Mouse (Mus musculus) right cerebral cortex, adult 2 months (tissue): Measurements from ENCODE around the gene Ppm1g.
A peak's percentile ranks its signal among the peaks of the same experiment; 100 is the strongest.

Source experiments
- DNase-seq, 2 experiments: peaks; one replicate each; pipeline ENCODE4 v3.0.0; 2021 to 2022; ENCODE audit warnings: low spot score in 2 of 2

The Ppm1g gene

GRCm38 (mm10) chr5:31220448-31221303 is at the start of gene Ppm1g:
TSS of gene Ppm1g (minus strand) at chr5:31220687.
- DNase-seq: peak; percentile 94 to 95

- DNase-seq: no peak
Measured at GRCm38 (mm10) chr5:31267686-31268085, 47.2 kb upstream of the Ppm1g start.

- no peak for DNase-seq
Measured at GRCm38 (mm10) chr5:31266101-31266500, 45.6 kb upstream of the Ppm1g start.

- DNase-seq: no peak
Measured at GRCm38 (mm10) chr5:31257616-31258015, 37.1 kb upstream of the Ppm1g start.

GRCm38 (mm10) chr5:31255971-31256370 is 35.5 kb upstream of the Ppm1g start:
- no peak for DNase-seq

- DNase-seq: no peak
Measured at GRCm38 (mm10) chr5:31255381-31255780, 34.9 kb upstream of the Ppm1g start.

- DNase-seq: no peak
Measured at GRCm38 (mm10) chr5:31254901-31255300, 34.4 kb upstream of the Ppm1g start.

GRCm38 (mm10) chr5:31254452-31254851 is 34.0 kb upstream of the Ppm1g start:
- no peak for DNase-seq

GRCm38 (mm10) chr5:31253806-31254205 is 33.3 kb upstream of the Ppm1g start:
- no peak for DNase-seq

GRCm38 (mm10) chr5:31252795-31253545 is 32.5 kb upstream of the Ppm1g start:
- DNase-seq: no peak

- no peak for DNase-seq
Measured at GRCm38 (mm10) chr5:31252151-31252550, 31.7 kb upstream of the Ppm1g start.

- DNase-seq: no peak
Measured at GRCm38 (mm10) chr5:31251541-31252101, 31.1 kb upstream of the Ppm1g start, which contains the start of gene Krtcap3. TSS of gene Krtcap3 (plus strand) at chr5:31251691.

GRCm38 (mm10) chr5:31250716-31251115 is 30.2 kb upstream of the Ppm1g start:
- DNase-seq: no peak

- no peak for DNase-seq
Measured at GRCm38 (mm10) chr5:31242191-31242590, 21.7 kb upstream of the Ppm1g start.

- no peak for DNase-seq
Measured at GRCm38 (mm10) chr5:31241522-31242034, 21.1 kb upstream of the Ppm1g start.

- peak; percentile 93 to 95 for DNase-seq
Measured at GRCm38 (mm10) chr5:31240637-31241521, 20.4 kb upstream of the Ppm1g start, which contains the start of the genes Nrbp1 and Gm9970. TSS of gene Nrbp1 (plus strand) at chr5:31240864. TSS of gene Gm9970 (minus strand) at chr5:31241232.

- DNase-seq: no peak
Measured at GRCm38 (mm10) chr5:31226641-31227040, 6.2 kb upstream of the Ppm1g start.

GRCm38 (mm10) chr5:31222696-31223095 is 2.2 kb upstream of the Ppm1g start:
- no peak for DNase-seq

GRCm38 (mm10) chr5:31221304-31221945 is 938 bp upstream of the Ppm1g start:
- DNase-seq: peak in 1 of 2 experiments; percentile 39

- DNase-seq: peak; percentile 56 to 57
Measured at GRCm38 (mm10) chr5:31219911-31220447, 508 bp downstream of the Ppm1g start.
